Mouse (Mus musculus) intestine, embryonic 16.5 days (tissue): ENCODE measurements around the gene Kif23. TPM values are rescaled to one million over a fixed set of nuclear protein-coding genes. Genes with fewer than 3 reads are reported as not detected.

ENCODE experiments used
- ATAC-seq: fragments of 200-750 bp; cut with Nextera tagmentation; 2 replicates; pipeline ENCODE4 v1.8.0; 2017; ENCODE audit warnings: moderate TSS enrichment, moderate library complexity
- H3K27ac ChIP-seq: fragments of 300-500 bp; sonication (generic); 2 replicates; pipeline ENCODE4 v1.5.1; 2014; ENCODE audit warnings: mild to moderate bottlenecking, low read length
- H3K27me3 ChIP-seq: fragments of 300-500 bp; sonication (generic); replicated peaks from 2 replicates; pipeline ENCODE4 v1.6.1; 2014; ENCODE audit warnings: low read length, control low read depth, mixed read lengths; ENCODE audit not compliant: control insufficient read depth, insufficient read depth
- H3K36me3 ChIP-seq: fragments of 300-500 bp; sonication (generic); 2 replicates; pipeline ENCODE4 v1.6.1; 2014; ENCODE audit warnings: low read length, control low read depth; ENCODE audit not compliant: control insufficient read depth, insufficient read depth
- H3K4me1 ChIP-seq: fragments of 300-500 bp; sonication (generic); 2 replicates; pipeline ENCODE4 v1.6.1; 2014; ENCODE audit warnings: low read length, control low read depth, mixed read lengths; ENCODE audit not compliant: control insufficient read depth, insufficient read depth
- H3K4me2 ChIP-seq: fragments of 300-500 bp; sonication (generic); 2 replicates; pipeline ENCODE4 v1.6.1; 2014; ENCODE audit warnings: low read depth, low read length, control low read depth
- H3K4me3 ChIP-seq: fragments of 300-500 bp; sonication (generic); 2 replicates; pipeline ENCODE4 v1.5.1; 2014; ENCODE audit warnings: mild to moderate bottlenecking, low read length
- H3K9ac ChIP-seq: fragments of 300-500 bp; sonication (generic); 2 replicates; pipeline ENCODE4 v1.6.1; 2014; ENCODE audit warnings: low read depth, low read length
- H3K9me3 ChIP-seq: fragments of 300-500 bp; sonication (generic); 2 replicates; pipeline ENCODE4 v1.6.1; 2016; ENCODE audit warnings: low read length, control low read depth; ENCODE audit not compliant: control insufficient read depth
- WGBS: fragments of 180-500 bp; shearing (Covaris S2); extraction: QIAGEN DNeasy Blood & Tissue Kit; methylation state at CpG from one replicate; pipeline ENCODE4 v1.1.7; 2014; 5-methylcytosine and 5-hydroxymethylcytosine counted together
- polyA plus RNA-seq: library from polyadenylated mRNA; unstranded; fragments of >200 nt; fragmentation: Nextera tagmentation; extraction: Ambion mirVana; gene quantifications from 2 replicates; pipeline ENCODE4 v1.2.1, GENCODE M21; 2015

Gene Kif23
- polyA plus RNA-seq, 1 experiment from 2014 or later: 82.8 TPM

DNA sequence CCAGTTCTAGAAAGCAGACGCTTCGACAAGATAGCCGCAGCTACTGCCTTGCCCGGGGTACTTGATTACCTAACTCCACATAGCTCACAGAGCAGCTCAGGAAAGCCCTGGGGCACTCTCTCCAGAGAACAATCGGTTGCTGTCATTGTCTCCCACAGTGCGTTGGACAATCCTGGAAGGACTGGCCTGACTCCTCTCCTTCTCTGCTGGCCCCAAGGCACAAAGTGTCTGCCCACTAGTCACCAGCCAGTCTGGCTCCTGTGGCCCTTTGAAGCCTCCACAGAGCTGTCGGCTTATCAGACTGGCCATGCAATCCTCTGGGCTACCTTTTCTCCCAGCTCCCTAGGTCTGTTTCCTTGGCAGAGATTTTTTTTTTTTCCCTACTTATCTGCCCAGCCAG lies 5.7 kb upstream of the Kif23 start:
- H3K9me3 ChIP-seq: no peaks in the 10 kb centered on the region
- H3K27ac ChIP-seq: no peak overlapping the region
- no peak overlapping the region for H3K4me2 ChIP-seq
- no peak for ATAC-seq
- H3K4me3 ChIP-seq: no peak overlapping the region
- no peaks in the 10 kb centered on the region for H3K36me3 ChIP-seq
- peaks cover 6% of the 10 kb centered on the region for H3K4me1 ChIP-seq
- H3K9ac ChIP-seq: no peak overlapping the region
- no peaks in the 10 kb centered on the region for H3K27me3 ChIP-seq
- 74% methylated on average over 7 of the region's 7 CpGs for WGBS

DNA sequence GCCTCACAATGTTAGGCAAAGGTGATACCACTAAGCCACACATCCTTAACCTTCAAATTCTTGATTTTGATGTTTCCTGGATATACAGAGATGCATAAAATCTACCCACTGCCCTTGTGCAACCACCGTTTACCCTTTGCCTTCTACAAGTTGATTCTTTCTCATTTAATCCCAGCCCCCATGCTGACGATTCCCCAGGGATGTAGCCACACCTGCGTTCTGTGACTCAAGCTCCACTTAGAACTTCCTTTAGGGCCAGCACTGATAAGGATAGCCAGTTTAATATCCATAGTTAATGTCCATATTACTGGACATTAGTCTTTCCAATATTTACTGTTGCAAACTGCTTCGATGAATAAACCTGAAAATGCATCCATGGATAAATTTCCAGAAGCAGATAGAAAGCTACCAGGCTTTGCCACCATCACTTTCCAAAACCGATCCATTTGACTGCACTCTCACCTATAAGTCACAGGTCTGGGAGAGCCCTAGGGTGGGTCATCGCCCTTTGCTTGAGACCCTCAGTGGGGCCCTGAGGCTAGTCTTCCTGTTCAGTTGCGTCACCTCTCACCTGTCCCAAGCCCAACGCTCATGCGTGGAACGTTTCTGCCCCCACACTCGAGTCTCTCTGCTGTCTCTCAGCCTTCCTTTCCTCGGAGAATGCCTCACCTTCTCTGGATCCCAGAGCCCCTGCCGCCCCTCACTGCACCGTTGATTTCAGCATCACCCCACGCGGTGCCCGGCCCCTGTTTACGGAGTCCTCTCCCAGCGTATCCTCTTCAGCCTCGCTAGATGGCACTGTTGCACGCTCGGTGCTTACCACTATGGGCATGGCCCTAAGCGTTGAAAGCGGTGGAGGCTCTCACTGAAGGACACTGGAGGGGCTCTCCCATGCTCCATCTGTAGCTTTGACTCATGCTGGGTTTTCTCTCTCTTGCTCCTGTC lies 1.1 kb upstream of the Kif23 start:
- Histone ChIP-seq H3K4me3 (peak overlapping the region; percentile 90), H3K9ac (peak overlapping the region; percentile 61), H3K9me3 (no peaks in the 10 kb centered on the region), H3K4me1 (peaks cover 6% of the 10 kb centered on the region), H3K27ac (no peak overlapping the region), H3K4me2 (peak overlapping the region; percentile 95), H3K36me3 (peaks cover 3% of the 10 kb centered on the region; the same call in 1 of the 2 replicates), H3K27me3 (no peaks in the 10 kb centered on the region)
- peak; percentile 57 for ATAC-seq
- 7% methylated on average over 24 of the region's 24 CpGs for WGBS

DNA sequence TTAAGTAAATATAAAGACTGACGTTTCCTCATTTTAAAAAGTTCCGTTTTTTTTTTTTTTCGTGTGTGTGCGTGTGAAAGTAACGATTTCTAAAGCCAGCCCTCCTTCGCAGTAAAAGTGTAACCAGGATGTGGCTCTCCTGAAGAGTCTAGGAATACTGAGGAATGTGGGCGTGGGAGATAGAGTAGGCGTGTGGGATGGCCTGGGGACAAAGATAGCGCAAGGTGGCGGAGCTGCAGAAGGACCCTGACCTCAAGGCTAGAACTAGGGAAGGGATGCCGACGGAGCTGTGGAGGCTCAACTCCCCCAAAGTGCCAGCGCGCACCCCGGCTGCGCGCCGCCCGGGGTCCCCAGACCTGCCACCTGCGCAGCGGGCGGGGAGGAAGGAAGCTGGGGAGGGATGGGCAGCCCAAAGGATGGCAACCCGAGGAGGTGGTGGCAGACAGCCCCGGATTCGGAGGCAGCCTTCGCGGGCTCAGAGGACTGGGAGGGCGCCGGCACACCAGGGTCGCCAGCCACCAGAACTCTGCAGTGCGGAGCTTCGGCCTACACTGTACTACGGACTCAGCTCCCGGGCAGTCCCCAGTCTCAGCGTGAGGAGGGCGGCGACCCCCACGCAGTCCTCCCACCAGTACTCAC lies 482 bp downstream of the Kif23 start:
- under 1% methylated on average over 37 of the region's 38 CpGs for WGBS
- Histone ChIP-seq H3K4me3 (peak overlapping the region; percentile 90), H3K9me3 (no peaks in the 10 kb centered on the region), H3K4me1 (peaks cover 6% of the 10 kb centered on the region), H3K9ac (peak overlapping the region; percentile 86), H3K27ac (peak overlapping the region; percentile 86), H3K36me3 (peaks cover 3% of the 10 kb centered on the region; the same call in 1 of the 2 replicates), H3K4me2 (peak overlapping the region; percentile 95), H3K27me3 (no peaks in the 10 kb centered on the region)
- ATAC-seq: peak; percentile 81

DNA sequence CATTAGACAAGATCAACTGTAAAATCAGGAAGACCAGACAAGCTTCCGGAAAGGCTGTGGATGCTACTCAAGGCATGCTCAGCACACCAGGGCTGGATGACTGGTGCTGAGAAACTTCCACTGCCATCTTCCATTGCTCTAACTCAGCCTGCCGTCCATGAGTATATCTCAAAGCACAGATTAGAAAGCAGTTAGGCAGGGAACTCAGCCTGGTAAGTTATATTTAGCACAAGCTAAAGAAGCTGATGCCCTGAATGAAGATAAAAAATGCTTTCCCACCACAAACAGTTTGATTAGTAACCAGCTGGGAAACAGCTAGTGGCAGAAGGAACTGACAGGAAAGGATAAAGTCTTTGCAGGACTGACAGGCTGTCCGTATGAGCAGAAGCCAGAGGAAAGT lies 5.5 kb downstream of the Kif23 start:
- Histone ChIP-seq H3K36me3 (peaks cover 7% of the 10 kb centered on the region; the same call in 1 of the 2 replicates), H3K4me1 (no peaks in the 10 kb centered on the region), H3K9ac (no peak overlapping the region), H3K4me2 (no peak overlapping the region), H3K27ac (no peak overlapping the region), H3K4me3 (no peak overlapping the region), H3K27me3 (no peaks in the 10 kb centered on the region), H3K9me3 (no peaks in the 10 kb centered on the region)
- no peak for ATAC-seq
- WGBS: 71% methylated on average over 3 of the region's 3 CpGs

DNA sequence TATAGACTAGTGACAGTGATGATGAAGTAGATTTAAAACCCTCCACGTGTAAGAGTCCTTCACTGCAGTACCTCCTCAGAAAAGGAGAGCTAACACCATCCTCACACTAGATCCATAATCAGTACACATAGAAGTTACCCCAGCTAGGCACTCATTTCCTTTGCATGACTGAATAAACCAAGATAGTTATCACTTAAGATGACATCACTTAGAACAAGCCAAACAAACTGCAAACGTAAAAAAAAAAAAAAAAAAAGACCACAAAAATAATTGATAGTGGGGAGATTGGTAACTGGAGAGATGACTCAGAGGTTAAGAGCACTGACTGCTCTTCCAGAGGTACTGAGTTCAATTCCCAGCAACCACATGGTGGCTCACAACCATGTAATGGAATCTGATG lies 13.2 kb downstream of the Kif23 start:
- WGBS: 73% methylated on average over 2 of the region's 2 CpGs
- no peaks in the 10 kb centered on the region for H3K4me1 ChIP-seq
- H3K9ac ChIP-seq: no peak overlapping the region
- H3K27ac ChIP-seq: no peak overlapping the region
- H3K9me3 ChIP-seq: no peaks in the 10 kb centered on the region
- no peak overlapping the region for H3K4me3 ChIP-seq
- peaks cover 23% of the 10 kb centered on the region; the same call in 1 of the 2 replicates for H3K36me3 ChIP-seq
- no peak overlapping the region for H3K4me2 ChIP-seq
- ATAC-seq: no peak
- H3K27me3 ChIP-seq: no peaks in the 10 kb centered on the region

- Histone ChIP-seq H3K27me3 (no peaks in the 10 kb centered on the region), H3K9me3 (no peaks in the 10 kb centered on the region), H3K4me3 (no peak overlapping the region), H3K36me3 (peaks cover 21% of the 10 kb centered on the region), H3K4me1 (no peaks in the 10 kb centered on the region), H3K4me2 (no peak overlapping the region), H3K9ac (no peak overlapping the region), H3K27ac (no peak overlapping the region)
- no peak for ATAC-seq
- 92% methylated on average over 3 of the region's 3 CpGs for WGBS
Observed at GRCm38 (mm10) chr9:61932009-61932408, 14.6 kb downstream of the Kif23 start.

DNA sequence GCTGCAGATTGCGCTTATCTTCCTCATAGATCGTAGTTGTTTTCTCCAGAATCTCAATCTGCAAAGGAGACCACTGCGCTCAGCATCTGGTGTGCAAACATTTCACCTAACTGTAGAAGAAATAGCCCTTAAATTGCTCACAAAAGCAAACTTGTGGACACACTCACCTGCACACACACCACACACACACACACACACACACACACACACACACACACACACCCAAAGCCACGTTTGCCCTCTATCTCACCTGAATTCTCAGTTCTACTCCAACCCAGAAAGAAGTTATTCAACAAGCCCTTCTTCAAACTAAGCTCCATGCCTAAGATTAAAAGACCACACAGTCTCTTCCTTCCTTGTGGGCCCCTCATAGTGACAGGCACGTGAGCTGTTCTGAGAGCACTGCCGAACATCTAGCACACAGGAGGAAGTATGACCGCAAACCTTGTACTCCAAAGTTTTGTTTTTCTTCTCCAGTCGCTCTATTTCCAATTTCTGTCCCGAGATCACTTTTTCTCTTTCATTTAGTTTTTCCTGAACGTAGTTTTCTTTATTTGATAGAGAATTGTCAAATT lies 21.4 kb downstream of the Kif23 start:
- H3K9me3 ChIP-seq: no peaks in the 10 kb centered on the region
- 89% methylated on average over 10 of the region's 10 CpGs for WGBS
- no peak for ATAC-seq
- no peak overlapping the region for H3K4me3 ChIP-seq
- no peak overlapping the region for H3K9ac ChIP-seq
- H3K4me2 ChIP-seq: no peak overlapping the region
- H3K27ac ChIP-seq: no peak overlapping the region
- H3K4me1 ChIP-seq: no peaks in the 10 kb centered on the region
- no peaks in the 10 kb centered on the region for H3K27me3 ChIP-seq
- H3K36me3 ChIP-seq: peaks cover 24% of the 10 kb centered on the region

GRCm38 (mm10) chr9:61920331-61920730 lies 26.2 kb downstream of the Kif23 start:
- no peak for ATAC-seq
- H3K4me3 ChIP-seq: no peak overlapping the region
- no peaks in the 10 kb centered on the region for H3K27me3 ChIP-seq
- 0 out of 2 replicates have a peak, but pooled peaks cover 2% of the 10 kb centered on the region for H3K4me1 ChIP-seq
- H3K4me2 ChIP-seq: no peak overlapping the region
- H3K9me3 ChIP-seq: no peaks in the 10 kb centered on the region
- WGBS: 92% methylated on average over 6 of the region's 6 CpGs
- no peak overlapping the region for H3K9ac ChIP-seq
- H3K27ac ChIP-seq: no peak overlapping the region
- H3K36me3 ChIP-seq: peaks cover 22% of the 10 kb centered on the region

DNA sequence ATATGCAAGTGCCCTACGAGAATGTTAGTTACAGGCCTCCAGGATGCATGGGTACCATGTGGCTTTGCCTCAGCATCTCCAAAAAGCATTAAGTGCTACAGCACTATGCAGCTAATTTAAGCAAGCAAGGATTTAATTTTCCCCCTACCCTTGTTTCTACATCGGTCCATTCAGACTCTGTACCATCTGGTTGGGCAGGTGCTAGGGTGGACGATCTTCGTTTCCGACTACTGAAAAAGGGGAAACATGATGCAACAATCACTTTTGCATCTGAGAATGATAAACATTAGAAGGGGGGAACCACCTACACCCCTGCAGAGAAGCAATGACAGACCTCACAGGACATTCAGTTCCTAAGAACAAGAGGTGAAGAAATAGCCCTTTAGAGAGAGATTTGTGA lies 27.1 kb downstream of the Kif23 start:
- Histone ChIP-seq H3K27ac (no peak overlapping the region), H3K27me3 (no peaks in the 10 kb centered on the region), H3K4me2 (no peak overlapping the region), H3K4me3 (no peak overlapping the region), H3K9me3 (no peaks in the 10 kb centered on the region), H3K9ac (no peak overlapping the region), H3K36me3 (peaks cover 22% of the 10 kb centered on the region), H3K4me1 (0 out of 2 replicates have a peak, but pooled peaks cover 2% of the 10 kb centered on the region)
- no peak for ATAC-seq
- 90% methylated on average over 5 of the region's 5 CpGs for WGBS
